Mouse (Mus musculus): ENCODE measurements around the gene Serinc5.

The Serinc5 gene

GRCm38 (mm10) chr13:92705016-92705535, 94.2 kb downstream of the Serinc5 start:
- no peak for DNase-seq (ENCODE audit: low spot score)

DNA sequence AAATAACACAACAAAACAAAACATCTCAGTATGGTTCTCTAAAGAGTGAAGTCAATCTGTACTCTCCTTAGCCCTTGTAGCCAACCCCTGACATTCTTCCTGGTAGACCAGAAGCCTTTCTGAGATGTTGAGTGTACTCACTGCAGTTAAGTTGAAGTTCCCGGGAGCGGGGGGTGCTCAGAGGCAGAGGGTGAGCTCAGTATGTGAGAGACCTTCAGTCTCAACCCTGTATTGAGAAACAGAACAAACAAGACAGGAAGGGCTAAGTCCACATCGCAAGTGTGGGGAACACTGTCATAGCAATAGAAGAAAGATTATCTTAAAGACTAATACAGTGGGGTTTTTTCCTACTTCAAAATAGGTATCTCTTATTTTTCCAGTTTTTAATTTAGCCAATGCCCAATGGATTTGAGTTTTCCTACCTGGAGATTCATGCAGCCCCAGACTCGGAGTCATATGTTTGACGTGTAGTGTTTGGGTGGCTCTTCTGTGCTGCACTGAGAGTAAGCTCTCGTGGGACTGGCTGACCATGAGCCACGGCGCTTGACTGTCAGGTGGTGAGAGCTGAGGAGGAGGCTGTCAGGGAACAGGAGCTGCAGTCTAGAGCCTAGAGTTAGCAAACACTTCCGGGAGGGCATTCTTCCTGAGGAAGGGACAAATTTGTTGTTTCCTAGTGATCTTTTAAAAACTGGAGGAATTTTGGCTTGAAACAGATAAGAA, 95.6 kb downstream of the Serinc5 start:
- DNase-seq (ENCODE audit: low spot score) = no peak

GRCm38 (mm10) chr13:92707941-92708340, 97.0 kb downstream of the Serinc5 start:
- DNase-seq (ENCODE audit: low spot score) = no peak

DNA sequence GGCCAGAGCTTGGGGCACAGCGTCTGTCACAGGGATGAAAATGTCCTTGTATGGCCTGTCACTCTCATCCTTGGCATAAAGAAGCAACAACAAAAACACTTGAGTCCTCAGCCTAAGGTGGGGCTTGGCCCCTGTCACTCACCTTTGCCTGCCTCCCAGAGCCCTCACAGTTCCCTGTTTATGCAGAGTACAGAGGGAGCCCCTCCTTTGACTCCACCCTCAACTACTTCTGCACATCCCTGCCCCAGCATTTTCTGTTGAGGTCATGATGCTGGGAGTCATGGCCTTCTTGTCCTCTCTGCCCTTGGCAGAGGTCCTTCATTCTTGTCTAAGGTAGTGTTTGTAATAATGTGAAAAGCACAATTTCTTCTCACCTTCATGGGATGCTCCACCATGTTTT, 97.6 kb downstream of the Serinc5 start:
- DNase-seq (ENCODE audit: low spot score) = no peak

DNA sequence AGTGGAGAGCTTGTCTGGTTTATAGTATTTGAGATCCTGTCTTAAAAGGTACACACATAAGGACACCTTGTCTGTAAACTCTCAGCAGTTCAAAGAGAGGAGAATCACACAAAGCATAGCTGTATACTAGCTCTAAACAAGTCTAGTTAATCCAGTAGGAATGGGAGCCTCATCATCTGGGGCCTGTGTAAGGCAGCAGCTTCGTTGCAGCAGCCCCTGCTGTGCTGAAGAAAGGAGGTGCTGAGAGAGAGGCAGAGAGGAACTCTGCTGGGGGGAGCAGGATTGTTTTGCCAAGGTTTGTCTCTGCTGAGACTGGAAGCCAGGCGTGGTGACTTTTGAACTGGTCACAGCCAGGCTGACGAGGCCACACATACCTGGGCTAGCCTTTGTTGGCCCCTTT, 98.6 kb downstream of the Serinc5 start:
- DNase-seq (ENCODE audit: low spot score) = no peak

GRCm38 (mm10) chr13:92710361-92710760, 99.5 kb downstream of the Serinc5 start:
- DNase-seq (ENCODE audit: low spot score) = no peak

DNA sequence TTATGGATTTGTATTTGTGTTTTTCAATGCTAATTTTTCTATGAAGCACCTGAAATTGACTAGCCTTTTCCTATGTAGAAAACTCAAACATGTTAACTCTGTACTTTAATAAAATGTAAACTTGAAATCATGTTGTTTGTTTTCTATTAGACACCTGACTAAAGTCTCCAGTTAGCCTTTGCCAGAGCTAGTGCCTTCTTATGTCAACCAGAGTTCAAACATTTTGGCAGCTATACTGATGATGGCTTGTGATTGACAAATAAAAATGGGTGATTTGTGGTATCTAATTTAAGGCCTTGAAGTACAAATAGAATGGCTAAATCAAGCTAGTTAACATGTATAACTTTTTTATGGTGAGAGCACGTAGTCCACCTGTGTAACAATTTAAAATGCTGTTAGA, 100.9 kb downstream of the Serinc5 start:
- DNase-seq (ENCODE audit: low spot score) = no peak

- DNase-seq (ENCODE audit: low spot score) = no peak
Observed at GRCm38 (mm10) chr13:92712619-92713018, 101.7 kb downstream of the Serinc5 start.

DNA sequence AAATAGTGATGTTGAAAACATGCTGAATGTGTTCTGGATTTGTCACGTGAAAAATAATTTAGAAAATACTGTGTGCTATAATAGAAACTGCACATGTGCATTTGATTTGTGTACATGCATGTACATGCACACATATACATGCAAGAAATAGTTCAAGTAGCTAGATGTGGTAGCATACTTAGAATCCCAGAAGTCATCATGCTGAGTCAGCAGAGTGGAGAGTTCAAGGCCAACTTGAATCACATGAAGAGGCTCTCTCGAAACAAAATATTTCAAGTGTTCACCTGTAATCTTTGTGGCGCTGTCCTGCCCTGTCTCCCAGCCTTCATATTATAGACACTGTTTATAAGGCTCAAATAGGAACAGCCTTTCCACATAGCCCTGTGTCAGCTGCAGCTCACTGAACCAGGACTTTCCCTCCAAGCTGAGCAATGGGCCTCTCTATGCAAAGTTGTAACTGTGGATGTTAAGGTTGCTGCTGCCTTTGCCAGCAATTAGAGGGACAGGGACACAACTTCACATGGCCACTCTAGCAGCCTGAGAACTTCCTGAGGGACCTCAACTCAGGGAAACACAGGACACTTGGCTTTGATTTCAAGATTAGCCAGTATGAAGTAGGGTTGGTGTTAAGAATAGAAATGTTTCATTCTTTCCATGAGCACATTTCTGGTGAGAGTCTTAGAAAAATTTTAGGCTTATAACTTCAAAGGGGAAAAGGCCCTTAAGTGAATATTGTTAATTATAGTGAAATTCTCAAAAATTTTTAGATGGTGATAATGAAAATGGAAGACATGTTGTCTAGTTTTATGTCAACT, 107.2 kb downstream of the Serinc5 start:
- no peak for DNase-seq (ENCODE audit: low spot score)

GRCm38 (mm10) chr13:92721006-92721405, 110.1 kb downstream of the Serinc5 start:
- no peak for DNase-seq (ENCODE audit: low spot score)

DNA sequence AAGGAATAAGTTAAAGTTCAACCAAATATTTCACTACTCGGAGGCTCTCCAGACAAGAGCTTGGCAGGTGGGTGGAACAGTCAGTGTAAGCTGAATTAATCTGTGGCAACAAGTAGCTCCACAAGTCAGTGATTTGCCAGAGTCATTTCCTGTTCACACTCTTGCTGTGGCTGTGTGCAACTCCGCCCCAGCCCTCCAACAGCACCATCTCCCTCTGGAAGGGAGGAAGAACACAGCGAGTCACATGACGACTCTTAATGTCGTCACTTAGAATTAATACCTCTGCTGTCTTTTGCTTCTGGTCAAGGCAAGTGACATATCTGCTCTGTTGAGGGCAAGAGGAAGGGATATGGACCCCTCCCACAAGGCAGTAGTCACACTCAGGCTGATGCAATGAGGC, 111.5 kb downstream of the Serinc5 start:
- DNase-seq (ENCODE audit: low spot score) = no peak

- no peak for DNase-seq (ENCODE audit: low spot score)
Observed at GRCm38 (mm10) chr13:92729811-92730210, 118.9 kb downstream of the Serinc5 start.

DNA sequence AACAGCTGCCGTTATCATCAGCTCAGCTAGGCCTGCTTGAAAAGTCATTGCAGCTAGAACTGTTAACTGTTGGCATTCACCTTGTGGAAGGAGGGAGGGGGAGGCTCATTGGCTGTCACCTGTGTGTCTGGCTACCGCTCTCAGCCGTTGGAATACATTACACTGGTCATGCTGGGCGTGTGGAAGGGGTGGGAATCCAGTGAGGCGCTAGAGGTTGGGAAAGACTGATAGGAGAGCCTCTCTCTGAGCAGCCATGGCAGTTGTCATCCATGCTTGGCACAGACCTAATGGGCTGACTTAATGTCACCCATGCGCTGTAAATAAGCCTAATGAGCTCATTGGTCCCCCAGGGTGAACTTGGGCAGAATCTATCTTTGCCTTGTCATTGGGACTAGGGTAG, 120.9 kb downstream of the Serinc5 start:
- no peak for DNase-seq (ENCODE audit: low spot score)

GRCm38 (mm10) chr13:92732836-92733235, 121.9 kb downstream of the Serinc5 start:
- DNase-seq (ENCODE audit: low spot score) = no peak

DNA sequence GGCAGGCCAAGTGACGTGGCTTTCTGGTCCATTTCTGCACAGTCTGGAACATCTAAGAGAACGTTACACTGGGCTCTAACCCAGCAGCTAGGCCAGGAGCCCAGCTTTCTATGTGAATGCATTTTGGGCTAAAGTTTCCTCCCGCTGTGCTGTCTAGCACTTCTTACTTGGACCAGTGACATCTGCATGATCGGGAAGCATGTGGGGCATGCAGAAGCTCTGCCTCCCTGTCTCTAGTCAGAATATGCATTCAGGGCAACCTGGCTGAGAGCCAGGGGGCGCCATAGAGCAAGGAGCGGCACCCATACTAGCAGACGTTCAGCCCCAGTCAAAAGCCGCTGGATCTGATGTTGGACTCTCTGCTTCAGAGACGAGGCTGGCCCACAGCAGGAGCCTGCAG, 122.4 kb downstream of the Serinc5 start:
- DNase-seq (ENCODE audit: low spot score) = no peak

DNA sequence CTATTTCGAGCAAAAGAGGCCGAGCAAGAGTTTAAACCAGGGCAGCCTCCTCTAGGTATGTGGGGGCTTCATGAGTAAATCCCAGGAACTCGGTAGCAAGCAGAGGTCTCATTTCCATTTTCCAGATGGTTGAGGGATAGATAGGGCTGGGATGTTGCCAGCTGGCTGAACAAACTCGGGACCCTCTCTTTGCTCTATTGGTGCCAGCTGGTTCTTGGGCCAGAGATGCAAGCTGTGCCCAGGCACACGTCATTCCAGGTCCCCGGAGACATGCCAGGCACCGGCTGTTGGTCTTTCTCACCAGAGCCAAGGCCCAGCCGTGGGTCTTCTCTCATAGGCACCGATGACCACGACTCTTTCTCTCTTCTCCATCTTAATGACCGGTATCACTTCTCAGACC, 122.8 kb downstream of the Serinc5 start:
- no peak for DNase-seq (ENCODE audit: low spot score)

DNA sequence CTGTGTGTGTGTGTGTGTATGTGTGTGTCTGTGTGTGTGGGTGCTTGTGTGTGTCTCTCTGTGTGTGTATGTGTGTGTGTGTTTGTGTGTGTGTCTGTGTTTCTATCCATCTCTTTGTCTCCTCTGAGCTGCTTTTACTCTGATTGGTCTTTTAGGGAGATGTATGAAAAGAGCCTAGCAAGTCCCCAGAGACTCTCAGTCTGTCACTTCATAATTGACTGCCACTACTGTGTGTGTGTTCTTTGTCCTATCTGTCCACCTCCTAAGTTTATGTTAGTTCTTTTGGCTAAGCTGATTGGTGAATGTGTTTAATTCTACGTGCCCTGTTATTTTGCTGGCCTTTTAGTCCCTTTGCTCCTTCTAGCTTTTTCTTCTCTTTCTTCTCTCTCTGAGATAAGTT, 124.8 kb downstream of the Serinc5 start:
- DNase-seq (ENCODE audit: low spot score) = no peak

- DNase-seq (ENCODE audit: low spot score) = no peak
Observed at GRCm38 (mm10) chr13:92736516-92737300, 125.8 kb downstream of the Serinc5 start.

DNA sequence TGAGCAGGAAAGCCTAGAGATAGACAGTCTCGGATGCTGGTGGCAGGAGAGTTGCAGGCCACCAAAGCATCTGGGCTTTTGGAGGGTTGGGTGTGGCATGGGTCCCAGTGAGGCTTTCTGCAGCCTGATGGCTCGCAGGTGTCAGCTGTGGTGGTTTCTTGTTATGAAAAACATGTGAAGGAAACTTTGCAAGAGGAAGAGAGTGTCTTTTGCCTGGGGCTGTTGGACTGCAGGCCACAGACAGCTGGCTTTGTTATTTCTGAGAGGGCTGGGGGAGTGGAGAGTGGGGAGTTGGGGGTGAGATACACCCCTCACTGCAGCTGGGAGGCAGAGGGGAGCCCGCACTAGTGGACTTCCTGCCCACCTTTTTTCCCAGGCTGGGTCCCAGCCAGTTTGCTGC, 127.9 kb downstream of the Serinc5 start:
- DNase-seq (ENCODE audit: low spot score) = no peak

- no peak for DNase-seq (ENCODE audit: low spot score)
Observed at GRCm38 (mm10) chr13:92739858-92740257, 129.0 kb downstream of the Serinc5 start.

DNA sequence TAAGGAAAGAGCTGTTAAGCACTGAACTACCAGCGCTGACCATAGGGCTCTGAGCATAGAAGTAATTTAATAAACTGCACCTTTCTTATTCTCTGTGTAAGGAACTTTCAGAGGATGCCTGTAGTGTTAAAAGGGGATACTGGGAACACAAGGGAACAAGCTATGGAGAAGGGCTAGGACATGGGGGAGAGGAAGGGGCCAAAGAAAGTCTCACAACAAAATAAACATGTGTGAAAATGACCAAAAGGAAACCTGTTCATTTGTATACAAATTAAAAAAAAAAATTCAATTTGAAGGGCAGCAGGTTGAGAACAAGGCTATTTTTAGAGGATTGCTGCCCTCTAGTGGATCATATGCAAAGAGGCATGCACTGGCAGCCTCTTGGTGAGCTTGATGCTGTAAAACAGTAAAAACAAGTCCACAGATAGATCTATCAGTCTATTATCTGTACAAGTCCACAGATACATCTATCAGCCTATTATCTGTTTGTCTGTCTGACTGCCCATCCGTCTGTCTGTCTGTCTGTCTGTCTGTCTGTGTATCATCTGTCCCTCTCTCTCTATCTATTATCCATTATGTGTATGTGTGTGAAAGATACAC, 129.9 kb downstream of the Serinc5 start:
- DNase-seq (ENCODE audit: low spot score) = no peak

GRCm38 (mm10) chr13:92742886-92743285, 132.0 kb downstream of the Serinc5 start:
- DNase-seq (ENCODE audit: low spot score) = no peak

Measured in ovary, adult 18-20 months (tissue).